Mouse (Mus musculus) embryonic stem cell, embryonic (primary cell): ENCODE measurements around the gene Tmprss4.

Experiments
- CTCF ChIA-PET, 4 experiments: fragments of 300-600 bp in 2 of 4; fragments of 350-600 bp in 2 of 4; sonication (Branson Sonifier 250); formaldehyde crosslinking; loops; one replicate each; lab custom pipeline; 2022; ENCODE audit warnings: inconsistent platforms in 2 of 4; lab: Charles Lee
- POLR2A ChIA-PET, 4 experiments: fragments of 300-600 bp in 2 of 4; fragments of 350-600 bp in 2 of 4; sonication (Branson Sonifier 250); formaldehyde crosslinking; loops; one replicate each; lab custom pipeline; 2022; ENCODE audit warnings: antibody characterized with exemption in 4 of 4, inconsistent platforms in 1 of 4; lab: Charles Lee

Gene Tmprss4

DNA sequence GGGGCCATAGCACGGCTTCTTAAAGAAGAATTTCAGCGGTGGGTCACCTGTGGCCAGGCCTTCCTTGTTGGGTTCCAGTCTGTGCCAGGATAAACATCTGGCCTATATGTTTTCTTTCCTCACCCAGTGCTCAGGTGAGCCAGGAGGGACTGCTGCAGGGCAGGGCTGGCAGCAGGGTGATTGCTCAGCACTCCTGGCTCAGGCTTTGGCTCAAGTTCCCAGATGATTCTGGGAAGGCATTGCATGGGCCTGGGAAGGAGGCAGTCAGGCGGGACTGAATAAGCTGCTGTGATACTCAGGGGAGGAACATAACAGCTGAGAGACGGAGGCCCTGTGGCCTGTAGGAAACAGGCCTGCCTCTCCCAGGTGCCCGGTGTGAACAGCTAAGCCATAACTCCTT is 1.3 kb upstream of the Tmprss4 start:
- POLR2A ChIA-PET, result interaction anchor here in 1 of 4 experiments (0.9 kb wide), 1 partner anchor 10 kb away, joined by 3 read pairs; no protein-coding TSS in a partner anchor
- CTCF ChIA-PET, result no interaction called here

DNA sequence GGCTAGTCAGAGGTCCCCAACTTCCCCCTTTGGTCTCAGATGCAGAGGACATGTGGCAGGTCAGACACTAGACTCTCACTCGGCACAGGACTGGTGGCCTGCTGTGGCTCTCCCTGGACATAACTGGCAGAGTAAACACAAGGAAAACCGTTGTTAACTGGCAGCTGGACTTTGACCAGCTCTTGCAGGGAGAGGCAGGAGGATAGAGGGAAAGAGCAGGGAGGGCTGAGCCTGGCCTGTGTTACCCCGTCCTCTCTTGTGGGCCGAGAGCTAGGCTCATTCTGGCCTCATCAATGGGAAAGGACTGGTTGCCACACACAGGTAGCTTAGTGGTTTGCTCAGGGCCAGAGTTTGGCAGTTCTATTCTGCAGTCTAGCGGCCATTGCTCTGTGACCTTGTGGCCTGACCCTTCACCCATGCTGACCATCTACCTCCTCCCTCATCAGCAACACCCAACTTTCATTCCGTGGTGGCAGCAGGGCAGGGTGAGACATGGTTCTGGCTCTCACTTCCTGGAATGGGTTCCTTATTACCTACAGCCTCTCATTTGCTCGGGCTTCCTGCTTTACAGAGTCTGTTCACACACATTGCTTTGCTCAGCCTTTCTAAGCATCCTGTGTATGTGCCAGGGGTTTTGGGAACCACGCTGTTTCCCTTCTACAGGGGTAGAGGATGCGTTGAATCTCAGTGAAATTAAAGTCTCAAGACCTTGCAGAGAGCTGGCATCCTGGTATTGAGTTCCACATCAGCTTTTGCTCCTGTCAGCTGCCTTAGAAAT is 1.7 kb downstream of the Tmprss4 start:
- POLR2A ChIA-PET, result no interaction called here

DNA sequence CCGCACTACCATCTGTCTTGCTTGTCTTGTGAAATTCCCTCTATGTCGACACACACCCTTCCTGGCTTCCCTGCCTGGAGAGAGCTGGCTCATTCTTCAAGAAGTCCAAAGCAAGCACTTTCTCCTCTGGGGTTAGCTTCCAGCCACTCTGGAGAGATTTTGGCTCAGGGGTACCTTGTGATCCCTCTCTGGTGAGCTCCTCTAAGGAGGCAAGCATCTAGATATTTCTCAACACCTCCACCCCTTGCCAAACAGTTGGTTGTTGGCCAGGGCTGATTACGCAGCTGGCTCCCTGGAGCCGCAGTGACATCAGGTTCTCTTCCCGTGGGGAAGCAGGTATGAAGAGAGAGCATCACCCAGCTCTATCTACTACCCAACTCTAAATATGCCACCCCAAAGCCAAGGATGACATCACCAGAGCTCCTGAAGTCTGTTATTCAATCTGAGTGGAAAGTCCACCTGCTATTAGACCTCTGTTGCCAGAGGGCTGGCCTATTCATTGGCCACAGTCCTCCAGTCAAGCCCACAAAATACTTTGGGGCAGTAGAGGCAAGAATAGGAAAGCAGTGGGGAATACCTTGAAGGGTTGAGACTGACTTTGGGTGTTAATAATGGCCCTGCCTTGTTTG is 2.5 kb downstream of the Tmprss4 start:
- CTCF ChIA-PET, result interaction anchor here in 2 of 4 experiments (0.6 to 1.4 kb wide), 2 partner anchors 212 to 510 kb away, joined by 3 read pairs; no protein-coding TSS in a partner anchor

More for the DNA sequence above, 1.7 kb downstream of the Tmprss4 start:
- CTCF ChIA-PET, result interaction anchor here in 1 of 4 experiments (1.2 kb wide), 1 partner anchor 13 kb away, joined by 3 read pairs; no protein-coding TSS in a partner anchor

DNA sequence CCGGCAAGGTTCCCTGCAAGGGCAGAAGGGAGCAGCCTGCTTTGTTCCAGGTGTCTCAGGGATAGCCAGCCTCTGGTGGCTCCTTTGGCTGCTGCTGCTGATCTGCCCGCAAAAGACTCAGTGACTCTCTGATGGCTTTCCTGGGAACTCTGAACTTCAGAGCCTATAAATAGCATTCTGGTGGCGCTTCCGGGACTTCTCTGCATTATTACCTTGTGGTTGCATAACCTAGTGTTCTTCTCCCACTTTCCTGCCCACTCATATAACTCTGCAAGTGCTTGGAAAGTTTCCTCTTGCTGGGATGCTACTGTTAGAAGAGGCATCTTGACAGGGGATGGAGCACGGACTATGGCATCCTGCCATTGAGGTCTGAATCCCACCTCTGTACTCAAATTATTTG is 6.3 kb downstream of the Tmprss4 start:
- ChIA-PET CTCF (no interaction called here), POLR2A (no interaction called here)

More for the DNA sequence above, 2.5 kb downstream of the Tmprss4 start:
- POLR2A ChIA-PET, result interaction anchor here in 1 of 4 experiments (1.5 kb wide), 1 partner anchor 10 kb away, joined by 5 read pairs; no protein-coding TSS in a partner anchor

DNA sequence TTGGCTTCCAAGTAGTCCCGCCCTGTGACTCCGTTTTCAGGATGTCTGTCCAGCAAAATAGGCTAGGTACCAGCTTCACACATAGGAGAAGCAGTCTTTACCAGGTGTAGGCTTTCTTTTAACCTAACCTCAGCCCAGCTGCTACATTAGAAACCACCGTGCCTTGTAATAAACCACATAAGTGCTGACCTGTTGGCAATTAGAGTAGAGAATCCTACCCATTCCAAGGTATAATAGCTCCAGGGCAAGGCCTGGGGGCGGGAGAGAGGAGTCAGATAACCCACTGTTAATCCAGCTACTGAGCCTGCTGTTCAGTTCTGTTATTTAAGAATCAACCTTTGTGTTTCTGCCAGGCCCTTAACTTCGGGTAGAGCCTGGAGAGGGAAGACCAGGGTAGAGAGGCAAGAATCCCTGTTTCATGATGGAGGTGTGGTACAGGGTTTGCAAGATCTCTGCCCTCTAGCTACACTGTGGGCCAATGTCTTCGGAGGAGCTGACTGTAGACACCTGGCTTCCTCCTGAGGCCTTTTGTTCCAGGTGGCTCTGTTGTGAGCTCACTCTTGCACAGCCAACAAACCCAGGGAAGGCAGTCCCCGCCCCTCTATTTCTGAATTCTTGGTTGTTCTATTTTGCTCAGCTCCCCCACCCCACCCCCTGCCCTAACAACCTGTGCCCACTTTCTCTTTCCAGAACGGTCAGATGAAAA is 7.6 kb downstream of the Tmprss4 start:
- ChIA-PET POLR2A (interaction anchor here in 3 of 4 experiments (0.5 to 1.4 kb wide), 6 partner anchors 29 to 334 kb away, joined by 3 to 4 read pairs (median 3); partner anchors contain the start of gene Kmt2a (in 1 of the 3)), CTCF (interaction anchor here (0.5 to 1.4 kb wide), 6 partner anchors 52 to 745 kb away, joined by 3 to 6 read pairs (median 4); no protein-coding TSS in a partner anchor)

DNA sequence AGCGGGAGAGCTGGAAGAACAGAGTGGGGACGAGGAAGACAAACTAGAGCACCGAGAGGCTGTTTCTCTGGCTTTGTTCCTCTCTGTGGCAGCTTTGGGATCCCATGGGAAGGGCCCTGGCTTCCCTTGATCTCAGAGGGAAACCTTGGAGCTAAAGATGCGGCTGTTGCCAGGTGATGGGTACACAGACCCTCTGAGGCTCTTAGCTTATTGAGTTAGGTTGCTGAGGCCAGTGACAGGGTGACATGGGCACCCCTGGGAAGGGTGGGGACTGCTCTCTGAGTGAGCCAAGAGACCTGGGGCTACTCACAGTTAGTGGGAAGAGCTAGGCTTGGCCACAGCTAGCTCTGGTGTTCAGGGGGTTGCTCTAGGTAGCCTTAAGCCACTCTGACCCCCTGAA is 8.4 kb downstream of the Tmprss4 start:
- CTCF ChIA-PET, result interaction anchor here in 2 of 4 experiments (0.6 to 1.4 kb wide), 3 partner anchors 61 to 343 kb away, joined by 3 to 6 read pairs (median 5); no protein-coding TSS in a partner anchor
- POLR2A ChIA-PET, result interaction anchor here in 3 of 4 experiments (0.5 to 1.4 kb wide), 4 partner anchors 10 to 315 kb away, joined by 3 to 4 read pairs (median 3); partner anchors contain the start of genes Il10ra (in 1 of the 3) and Kmt2a (in 1 of the 3)

DNA sequence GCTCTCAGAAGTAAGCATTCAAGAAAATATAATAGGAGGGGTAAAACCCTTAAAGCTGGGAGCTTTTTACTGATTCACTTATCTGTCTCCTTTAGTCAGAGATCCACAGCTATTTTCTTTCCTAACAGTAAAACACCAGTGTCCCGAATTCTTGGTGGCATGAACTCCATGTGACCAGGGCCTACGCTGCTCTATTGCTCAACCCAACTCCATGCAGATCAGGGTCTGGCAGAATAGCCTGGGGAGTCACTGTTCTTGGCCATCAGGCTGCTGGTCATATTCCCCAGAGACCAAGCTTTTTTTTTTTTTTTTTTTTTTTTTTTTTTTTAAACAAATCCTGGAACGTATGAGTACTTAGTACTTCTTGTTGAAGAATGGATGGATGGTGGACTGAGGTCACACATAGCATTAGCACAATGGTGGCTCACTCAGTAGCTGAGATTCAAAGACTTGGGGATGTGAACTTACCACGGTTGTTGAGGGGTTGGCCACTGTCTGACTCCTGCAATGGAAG is 14.2 kb downstream of the Tmprss4 start:
- ChIA-PET POLR2A (interaction anchor here in 3 of 4 experiments (0.6 to 1.1 kb wide), 5 partner anchors 13 to 617 kb away, joined by 3 to 5 read pairs (median 4); no protein-coding TSS in a partner anchor), CTCF (interaction anchor here in 1 of 4 experiments (0.7 kb wide), 1 partner anchor 474 kb away, joined by 4 read pairs; no protein-coding TSS in a partner anchor)

DNA sequence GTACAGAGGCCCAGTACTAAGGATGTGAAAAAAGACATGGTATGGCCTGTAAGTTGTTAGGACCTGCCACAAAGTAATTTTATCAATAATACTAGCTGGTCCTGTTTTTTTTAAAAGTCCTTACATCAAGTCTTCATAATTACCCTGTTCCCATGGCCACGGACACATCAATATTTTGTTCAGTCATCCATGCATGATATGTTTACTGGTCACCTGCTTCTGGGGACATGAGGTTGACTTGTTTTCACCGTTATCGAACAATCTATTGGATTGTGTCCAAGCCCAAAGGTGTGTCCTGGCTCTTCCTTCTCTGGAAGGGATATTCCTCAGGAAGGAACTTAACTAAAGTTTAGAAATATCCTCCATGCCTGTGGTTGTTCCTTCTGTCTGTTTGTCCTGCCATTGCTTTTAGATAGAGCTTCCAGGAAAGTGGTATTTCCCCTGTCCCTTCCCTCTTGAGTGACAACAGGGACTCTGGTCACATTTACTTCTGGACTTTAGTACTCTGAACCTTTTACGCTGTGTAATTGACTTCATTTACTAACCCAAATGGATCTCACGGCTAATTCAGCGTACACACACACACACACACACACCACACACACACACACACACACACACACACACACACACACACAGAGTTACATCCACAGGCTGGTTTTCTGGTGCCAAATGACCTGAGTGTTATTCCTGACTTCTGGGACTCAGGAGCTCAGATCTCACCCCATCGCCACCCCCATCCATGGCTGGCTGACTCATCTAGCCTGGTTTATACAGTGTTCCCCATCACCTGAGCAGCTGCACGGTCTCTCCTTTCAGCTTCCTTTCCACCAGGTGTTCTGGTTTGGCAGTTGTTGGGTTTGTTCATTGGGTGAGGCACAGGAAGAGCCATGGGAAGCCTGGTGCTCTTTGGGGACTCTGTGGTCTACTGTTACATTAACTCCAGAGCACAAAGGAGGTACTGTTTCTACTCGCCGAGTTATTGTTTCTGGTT is 15.0 kb downstream of the Tmprss4 start:
- CTCF ChIA-PET, result interaction anchor here in 2 of 4 experiments (0.7 kb wide), 2 partner anchors 475 to 1737 kb away, joined by 3 to 4 read pairs; no protein-coding TSS in a partner anchor
- POLR2A ChIA-PET, result interaction anchor here in 2 of 4 experiments (0.6 to 1.1 kb wide), 3 partner anchors 12 to 278 kb away, joined by 3 to 4 read pairs (median 4); no protein-coding TSS in a partner anchor

DNA sequence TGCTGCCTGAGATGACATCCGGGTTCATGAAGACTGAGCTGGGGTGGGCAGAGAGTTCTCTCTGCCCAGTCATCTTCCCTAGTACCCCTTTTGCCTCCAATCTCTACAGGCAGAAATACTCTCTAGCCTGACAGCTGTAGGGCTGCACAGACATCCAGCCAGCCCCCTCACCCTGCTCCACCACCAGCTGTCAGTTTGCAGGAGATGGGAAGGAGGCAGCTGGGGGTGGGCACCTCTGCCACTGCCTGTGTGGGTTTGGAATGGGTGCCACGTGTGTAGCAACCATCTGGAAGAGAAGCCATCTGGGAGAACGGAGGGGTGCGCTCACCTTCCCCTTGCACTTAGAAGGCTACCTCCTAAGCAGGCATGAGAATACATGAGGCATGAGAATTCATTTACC is 18.6 kb downstream of the Tmprss4 start:
- CTCF ChIA-PET, result interaction anchor here in 2 of 4 experiments (0.6 to 0.7 kb wide), 2 partner anchors 66 to 228 kb away, joined by 3 to 4 read pairs; no protein-coding TSS in a partner anchor
- POLR2A ChIA-PET, result interaction anchor here in 1 of 4 experiments (0.7 kb wide), 1 partner anchor 373 kb away, joined by 3 read pairs; no protein-coding TSS in a partner anchor

DNA sequence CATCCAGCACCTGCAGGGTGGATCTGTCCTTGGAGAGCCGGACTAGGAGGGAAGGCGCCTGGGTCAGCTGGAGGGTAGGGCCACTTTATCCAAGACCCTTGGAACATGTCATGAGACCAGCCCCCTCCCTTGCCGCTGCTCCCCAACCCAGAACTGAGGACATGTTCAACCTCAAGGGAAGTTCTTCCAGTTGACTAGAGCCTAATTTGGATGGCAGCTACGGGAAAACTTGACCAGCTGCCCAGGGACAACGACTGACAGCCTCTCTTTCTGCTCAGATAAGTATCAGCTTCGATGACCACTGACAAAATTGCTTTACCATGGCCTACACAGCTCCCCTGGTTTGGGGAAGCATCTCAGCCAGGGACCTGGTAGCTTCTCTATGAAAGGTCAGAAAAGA is 20.6 kb downstream of the Tmprss4 start:
- ChIA-PET POLR2A (interaction anchor here in 1 of 4 experiments (0.5 kb wide), 1 partner anchor 12 kb away, joined by 4 read pairs; no protein-coding TSS in a partner anchor), CTCF (no interaction called here)

DNA sequence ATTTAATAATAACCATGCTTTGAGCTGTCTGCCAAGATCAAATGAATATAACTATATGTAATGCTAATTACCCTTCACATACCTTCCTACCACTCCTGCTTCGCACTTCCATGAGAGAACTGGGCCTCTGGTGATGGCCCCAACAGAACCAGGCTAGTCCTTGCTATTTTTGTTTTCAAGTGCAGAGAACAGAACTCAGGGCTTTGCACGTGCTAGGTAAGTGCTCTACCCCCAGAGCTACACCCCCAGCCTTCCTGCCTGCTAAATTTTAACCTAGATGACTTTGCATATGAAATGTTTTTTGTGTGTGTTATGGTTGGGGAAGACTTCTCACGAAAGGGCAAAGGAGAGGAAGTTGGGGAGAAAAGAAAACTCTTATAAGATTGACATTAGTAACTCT is 21.4 kb downstream of the Tmprss4 start:
- POLR2A ChIA-PET, result no interaction called here
- CTCF ChIA-PET, result interaction anchor here in 1 of 4 experiments (0.5 kb wide), 1 partner anchor 695 kb away, joined by 3 read pairs; no protein-coding TSS in a partner anchor

DNA sequence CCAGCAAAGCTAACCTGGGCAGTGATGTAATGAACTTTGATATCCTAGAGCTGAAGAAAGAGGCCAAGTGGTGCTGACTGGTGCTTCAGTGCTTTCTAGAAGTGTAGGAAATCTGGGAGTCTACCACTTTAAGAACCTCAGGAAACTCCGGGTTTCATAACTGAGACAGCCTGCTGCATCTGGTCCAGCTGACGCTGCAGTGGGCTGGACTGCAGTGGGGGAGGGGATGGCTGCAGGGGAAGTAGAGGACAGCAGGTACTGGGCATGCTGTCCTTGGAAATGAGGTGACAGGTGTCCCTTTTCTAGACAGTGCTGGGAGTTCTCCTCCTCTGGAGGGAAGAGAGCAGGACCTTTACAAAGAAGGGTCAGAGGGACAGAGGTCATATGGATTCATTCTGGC is 22.1 kb downstream of the Tmprss4 start, which contains the start of gene BC049352:
BC049352 (plus strand) TSS at position 238 of the 400 bp plus-strand sequence.
- POLR2A ChIA-PET, result no interaction called here
- CTCF ChIA-PET, result no interaction called here

DNA sequence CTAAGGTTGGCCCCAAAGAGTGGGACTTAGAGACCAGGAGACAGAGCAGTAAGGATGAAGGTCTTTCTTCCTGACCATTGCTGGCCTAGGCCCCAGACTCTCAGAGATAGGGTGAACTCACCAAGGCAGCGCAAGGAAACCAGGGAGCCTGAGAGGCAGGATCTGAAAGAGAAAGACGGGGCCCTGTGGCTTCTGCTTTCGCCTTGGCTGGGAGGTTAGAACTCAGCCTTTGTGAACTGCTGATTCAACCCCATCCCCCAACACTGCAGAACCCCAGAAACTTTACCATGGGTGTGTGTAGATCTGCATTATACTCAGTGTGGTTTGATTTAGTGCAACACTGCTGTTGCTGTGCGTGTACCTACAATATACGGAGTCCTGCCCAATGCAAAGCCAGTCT is 24.6 kb downstream of the Tmprss4 start:
- ChIA-PET CTCF (no interaction called here), POLR2A (no interaction called here)

DNA sequence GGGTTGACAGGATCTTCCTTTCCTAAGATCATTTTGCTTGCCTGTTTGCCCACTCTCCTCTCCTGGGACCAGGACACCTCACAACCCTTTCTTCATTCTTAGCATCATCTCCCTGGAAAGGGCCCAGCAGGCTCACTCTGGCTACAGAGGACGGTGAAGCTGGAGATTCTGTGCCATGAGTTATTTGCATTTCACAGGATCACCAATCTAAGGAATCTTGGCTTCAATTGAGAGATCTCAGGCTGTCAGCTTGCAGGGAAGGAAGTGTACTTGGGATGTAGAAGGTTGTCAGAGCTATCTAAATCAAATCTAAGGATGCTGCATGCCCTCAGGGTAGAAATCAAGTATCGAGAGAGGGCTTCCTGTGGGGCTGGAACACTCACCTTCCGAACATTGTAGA is 30.4 kb downstream of the Tmprss4 start:
- CTCF ChIA-PET, result interaction anchor here in 1 of 4 experiments (0.9 kb wide), 1 partner anchor 244 kb away, joined by 3 read pairs; no protein-coding TSS in a partner anchor
- POLR2A ChIA-PET, result no interaction called here

DNA sequence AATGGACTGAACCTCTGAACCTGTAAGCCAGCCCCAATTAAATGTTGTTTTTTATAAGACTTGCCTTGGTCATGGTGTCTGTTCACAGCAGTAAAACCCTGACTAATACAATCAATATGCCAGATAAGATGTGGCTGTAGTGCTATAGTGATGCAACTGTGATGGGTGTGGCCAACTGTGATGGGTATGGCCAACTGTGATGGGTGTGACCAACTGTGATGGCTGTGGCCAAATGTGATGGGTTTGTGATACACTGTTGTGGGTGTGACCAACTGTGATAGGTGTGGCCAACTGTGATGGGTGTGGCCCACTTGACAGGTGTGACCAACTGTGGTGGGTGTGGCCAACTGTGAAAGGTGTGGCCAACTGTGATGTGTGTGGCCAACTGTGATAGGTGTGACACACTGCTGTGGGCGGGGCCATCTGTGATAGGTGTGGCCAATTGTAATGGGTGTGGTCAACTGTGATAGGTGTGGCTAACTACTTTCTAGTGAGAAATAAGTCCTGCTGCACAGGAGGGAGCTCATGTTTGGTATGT is 32.8 kb downstream of the Tmprss4 start:
- ChIA-PET POLR2A (interaction anchor here in 1 of 4 experiments (0.7 kb wide), 1 partner anchor 12 kb away, joined by 4 read pairs; no protein-coding TSS in a partner anchor), CTCF (interaction anchor here in 1 of 4 experiments (0.7 kb wide), 1 partner anchor 904 kb away, joined by 3 read pairs; no protein-coding TSS in a partner anchor)

DNA sequence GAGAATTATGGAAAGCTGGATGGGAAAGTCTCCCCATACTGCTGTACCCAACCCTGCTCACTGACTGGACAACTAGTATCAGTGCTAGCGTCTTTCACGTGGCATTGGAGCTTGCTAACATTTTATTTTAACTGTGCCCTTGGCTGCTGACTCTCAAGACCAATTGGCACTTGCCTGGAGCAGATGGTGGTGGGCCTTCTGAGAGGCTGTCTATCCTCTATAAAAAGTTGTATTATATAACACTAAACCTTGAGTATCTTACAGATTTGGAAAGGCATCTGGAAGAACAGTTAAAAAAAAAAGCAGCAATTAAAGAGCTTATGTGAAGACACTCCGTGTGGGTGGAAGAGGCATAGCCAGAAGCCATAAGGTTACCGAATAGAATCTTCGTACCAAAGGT is 33.7 kb downstream of the Tmprss4 start:
- POLR2A ChIA-PET, result no interaction called here
- CTCF ChIA-PET, result no interaction called here
